Mouse (Mus musculus) thymus, postnatal 36 days (tissue): ENCODE results near the gene Kbtbd12.
A peak's percentile ranks its signal among the peaks of the same experiment; 100 is the strongest.

Experiments used
- DNase-seq, 2 experiments: peaks; one replicate each; pipeline ENCODE4 v3.0.0; 2022; ENCODE audit warnings: mixed read lengths in 2 of 2

Gene Kbtbd12

DNA sequence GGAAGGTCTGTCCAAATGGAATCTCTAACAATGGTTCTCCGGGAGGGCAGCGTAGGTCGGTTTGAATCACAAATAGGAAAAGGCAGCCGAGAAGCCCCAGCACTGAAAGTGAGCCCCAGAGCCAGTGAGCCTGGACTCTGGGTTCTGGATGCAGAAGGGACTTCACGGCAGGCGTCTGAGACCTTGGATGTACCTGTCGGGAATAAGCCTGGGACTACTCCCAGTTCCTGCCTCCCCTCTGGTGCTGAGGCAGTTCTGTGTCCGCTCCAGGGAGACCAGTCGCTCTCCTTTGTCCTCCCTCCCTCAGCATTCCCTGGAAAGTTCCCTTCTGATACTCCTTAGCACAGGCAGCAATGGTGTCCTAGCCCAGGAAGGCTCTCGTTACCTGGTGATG is 92.4 kb downstream of the Kbtbd12 start:
- DNase-seq = no peak

DNA sequence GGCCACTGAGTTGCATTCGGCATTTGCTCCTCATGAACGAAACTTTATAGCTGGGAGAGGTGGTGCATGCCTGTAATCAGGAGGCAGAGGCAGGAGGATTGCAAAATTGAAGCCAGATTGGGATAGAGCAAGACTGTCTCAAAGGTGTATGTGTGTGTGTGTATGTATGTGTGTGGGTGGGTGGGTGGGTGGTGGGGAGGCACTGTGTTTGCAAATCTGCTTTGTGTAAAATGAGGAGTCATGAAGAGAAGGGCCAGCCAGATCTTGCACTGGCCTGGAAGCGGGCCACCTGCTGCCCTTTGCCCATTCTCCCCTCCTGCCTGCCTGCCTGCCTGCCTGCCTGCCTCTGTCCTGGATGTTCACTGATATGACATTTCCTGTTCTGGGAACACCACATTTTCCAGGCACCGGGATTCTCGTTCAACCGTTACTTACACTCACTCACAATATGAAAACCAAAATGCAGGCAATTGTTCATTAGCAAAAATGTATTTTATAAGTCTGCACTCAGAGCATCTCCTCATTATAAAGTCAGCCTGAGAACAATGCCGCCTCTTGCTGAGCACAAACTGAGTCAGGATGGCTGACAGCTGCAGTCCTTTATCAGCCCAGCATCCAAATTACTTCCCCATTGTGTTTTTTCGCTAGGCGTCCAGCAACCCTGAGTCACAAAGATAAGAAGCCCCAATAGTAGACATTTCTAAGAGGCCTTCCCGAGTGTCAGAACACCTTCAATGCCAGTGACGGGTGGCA is 92.9 kb downstream of the Kbtbd12 start:
- DNase-seq = no peak

DNA sequence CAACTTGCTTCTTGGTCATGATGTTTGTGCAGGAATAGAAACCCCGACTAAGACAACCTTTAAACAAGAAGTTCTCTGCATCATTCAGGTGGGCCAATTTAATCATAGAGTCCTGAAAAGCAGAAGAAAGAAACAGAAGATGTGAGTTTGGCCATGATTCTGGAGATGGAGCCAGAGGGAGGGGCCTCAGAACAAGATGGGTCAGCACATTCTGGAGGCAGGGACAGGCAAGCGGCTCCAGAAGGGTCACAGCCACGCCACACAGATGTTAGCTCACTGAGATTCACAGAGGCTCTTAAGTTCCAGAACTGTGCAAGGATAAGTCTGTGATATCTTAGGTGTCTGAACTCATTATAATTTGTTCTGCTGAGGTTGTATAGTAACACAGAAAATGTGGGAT is 93.5 kb downstream of the Kbtbd12 start:
- no peak for DNase-seq

GRCm38 (mm10) chr6:88540093-88540755 is 97.5 kb downstream of the Kbtbd12 start:
- DNase-seq = no peak

- no peak for DNase-seq
Measured at GRCm38 (mm10) chr6:88530306-88530705, 107.4 kb downstream of the Kbtbd12 start.

- DNase-seq = no peak
Measured at GRCm38 (mm10) chr6:88524056-88524455, 113.7 kb downstream of the Kbtbd12 start.

- DNase-seq = no peak
Measured at GRCm38 (mm10) chr6:88523451-88523850, 114.3 kb downstream of the Kbtbd12 start.

DNA sequence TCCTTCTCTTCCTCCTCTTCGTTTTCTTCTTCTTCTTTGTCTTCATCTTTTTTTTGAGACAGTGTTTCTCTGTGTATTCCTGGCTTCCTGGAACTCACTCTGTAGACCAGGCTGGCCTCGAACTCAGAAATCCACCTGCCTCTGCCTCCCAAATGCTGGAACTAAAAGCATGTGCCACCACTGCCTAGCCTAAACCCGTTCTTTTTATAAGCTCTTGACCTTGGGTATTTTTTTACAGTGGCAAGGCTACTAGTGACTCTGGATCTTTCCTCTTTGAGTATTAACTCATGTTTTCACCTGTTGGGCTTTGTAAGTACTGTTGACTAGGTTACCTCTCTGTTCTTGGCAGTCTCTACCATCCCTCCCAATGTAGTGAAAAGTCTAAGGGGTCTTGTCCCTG is 114.7 kb downstream of the Kbtbd12 start:
- DNase-seq = no peak

GRCm38 (mm10) chr6:88522606-88523005 is 115.1 kb downstream of the Kbtbd12 start:
- DNase-seq = no peak

DNA sequence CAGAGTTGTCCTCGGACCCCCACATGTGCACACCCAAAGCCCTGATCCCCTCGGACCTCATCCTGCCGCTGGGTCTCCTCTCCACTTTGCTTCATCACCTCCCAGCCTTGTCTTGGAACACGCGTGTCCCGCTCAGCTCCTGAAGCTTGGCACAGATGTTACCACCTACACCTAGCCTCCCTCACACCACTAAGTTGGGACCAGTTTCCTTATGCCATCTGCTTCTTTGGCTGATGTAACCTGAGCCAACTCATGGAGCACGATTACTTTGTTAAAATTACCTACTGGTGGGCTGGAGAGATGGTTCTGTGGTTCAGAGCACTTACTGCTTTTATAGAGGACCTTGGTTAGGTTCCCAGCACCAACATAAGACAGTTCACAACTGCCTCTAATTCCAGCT is 115.9 kb downstream of the Kbtbd12 start:
- DNase-seq = no peak

GRCm38 (mm10) chr6:88518404-88519263 is 119.1 kb downstream of the Kbtbd12 start, which contains the start of gene Sec61a1:
TSS of gene Sec61a1 (minus strand) at chr6:88518905.
- DNase-seq = peak; percentile 91 to 96

DNA sequence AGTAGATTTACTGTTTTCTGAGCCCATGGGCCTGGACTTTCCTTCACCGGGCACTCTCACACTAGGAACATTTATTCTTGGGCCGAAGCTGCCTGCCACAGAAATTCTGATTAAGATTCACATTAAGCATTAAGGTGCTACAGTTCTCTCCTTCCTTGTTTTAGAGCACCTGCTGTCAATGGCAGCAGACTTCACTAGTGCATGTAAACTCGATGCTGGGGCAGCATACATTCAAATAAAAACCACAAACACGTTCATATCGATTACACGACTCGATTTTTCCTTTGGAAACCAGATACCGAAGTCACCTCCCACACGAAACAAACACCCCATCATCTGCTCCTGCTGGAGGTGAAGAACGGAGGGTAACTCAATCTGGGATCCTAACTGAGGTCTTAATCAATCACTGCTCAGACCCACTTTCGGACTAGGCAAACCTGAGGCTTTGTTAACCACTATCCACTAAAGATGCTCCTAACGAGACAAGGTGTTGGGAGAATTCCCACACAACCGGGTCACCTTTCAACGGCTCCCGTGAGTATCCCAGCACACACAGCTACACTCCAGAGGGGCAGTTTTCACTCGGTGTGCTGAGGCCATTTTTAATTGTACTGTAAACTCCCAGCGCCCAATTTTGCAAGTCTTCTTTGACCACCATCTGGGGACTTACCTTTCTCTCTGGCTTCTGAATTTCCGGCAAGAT is 119.9 kb downstream of the Kbtbd12 start:
- no peak for DNase-seq

DNA sequence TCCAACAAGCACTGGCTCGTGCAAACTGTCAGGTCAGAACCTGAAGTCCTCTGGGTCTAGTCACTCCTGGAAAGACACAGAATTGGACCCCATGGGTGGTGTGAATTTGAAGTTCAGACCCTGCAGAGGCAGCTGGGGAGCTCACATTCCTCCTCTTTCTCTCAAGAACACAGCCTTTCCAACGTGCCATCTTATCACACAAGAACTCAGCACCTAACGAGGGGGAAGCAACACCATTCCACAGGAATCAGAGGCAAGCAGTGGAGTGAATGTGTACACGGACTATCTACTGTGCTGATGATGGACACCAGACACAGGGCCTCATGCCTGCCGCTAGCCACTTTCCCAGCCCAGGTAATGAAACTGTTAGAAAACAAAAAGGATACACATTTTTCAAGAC is 121.1 kb downstream of the Kbtbd12 start:
- no peak for DNase-seq

DNA sequence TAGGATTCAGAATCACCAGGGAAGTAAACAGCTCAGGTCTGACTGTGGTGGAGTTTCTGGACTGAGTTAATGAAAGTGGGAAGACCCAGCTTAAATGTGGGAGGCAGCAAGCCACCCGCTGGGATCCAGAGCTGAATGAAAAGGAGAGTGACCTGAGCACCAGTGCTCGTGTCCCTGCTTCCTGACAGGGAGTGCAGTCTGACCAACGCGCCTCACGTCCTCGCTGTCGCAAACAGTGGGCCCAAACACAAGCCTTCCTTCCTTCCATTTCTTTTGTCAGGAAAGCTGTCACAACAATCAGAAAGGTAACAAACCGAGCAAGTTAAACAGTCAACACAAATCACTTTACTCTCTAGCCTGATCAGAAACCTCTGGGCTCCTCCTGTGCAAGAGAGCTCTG is 121.8 kb downstream of the Kbtbd12 start:
- no peak for DNase-seq

DNA sequence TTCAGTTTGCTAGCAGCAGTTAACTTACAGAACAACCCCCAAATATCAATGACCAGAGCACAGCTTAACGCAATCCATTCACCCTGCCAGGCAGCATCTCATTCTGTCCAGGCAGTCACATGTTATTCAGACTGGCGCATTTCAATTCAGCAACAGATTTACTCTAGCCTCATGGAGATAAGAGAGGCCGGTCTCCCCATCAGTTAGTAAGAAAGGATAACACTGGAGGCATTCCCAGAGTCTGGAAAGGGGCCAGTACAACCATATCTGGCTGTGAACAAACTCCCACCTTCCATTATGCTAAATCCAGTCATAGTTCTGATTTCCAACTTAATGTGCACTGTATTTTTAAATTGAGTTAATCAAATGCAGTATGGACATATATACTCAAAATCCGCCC is 123.2 kb downstream of the Kbtbd12 start:
- DNase-seq = no peak

- DNase-seq = no peak
Measured at GRCm38 (mm10) chr6:88513984-88514383, 123.8 kb downstream of the Kbtbd12 start.

- DNase-seq = no peak
Measured at GRCm38 (mm10) chr6:88503044-88503443, 134.7 kb downstream of the Kbtbd12 start.

DNA sequence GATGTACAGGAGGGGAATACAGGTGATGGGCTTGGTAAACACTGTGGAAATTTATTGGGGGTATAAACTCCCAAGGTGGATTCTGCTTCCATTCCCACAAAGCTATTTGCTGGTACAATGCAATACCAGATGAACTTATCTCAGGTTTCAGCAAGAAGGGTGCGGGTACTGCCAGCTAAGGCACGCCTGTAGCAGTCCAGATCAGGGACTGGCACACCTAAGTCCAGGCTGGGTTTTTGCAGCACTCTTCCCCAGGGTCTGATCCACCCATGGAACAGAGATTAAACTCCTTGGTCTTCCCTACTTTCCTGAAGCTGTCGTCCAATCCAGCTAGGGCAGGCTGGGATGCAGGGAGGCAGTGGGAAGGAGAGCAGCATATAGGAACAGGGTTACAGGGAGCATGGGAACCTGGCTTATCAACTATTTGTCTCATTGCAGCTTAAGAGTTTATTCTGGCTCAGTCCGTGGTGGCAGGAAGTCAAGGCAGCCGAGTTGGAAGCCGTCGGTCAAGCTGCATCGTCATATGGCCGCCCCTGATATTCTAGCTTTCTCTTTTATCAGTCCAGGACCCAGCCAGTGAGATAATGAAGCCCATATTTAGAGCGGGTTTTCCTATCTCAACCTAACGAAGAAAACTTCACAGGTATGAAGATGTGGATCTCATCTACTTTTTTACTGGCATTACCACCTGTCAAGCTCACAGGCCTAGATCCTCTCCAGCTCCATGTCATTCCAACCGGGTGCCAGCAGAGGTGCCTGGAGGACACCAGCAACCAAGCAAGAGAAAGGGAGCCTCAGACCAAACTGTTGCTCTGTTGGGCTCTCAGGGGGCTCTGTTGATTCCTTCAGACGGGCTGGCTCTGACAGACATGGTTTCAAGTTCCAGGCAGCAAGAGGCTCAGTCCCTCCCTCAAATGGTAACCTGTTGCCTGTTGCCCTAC is 135.4 kb downstream of the Kbtbd12 start:
- DNase-seq = no peak

GRCm38 (mm10) chr6:88500405-88500767 is 137.4 kb downstream of the Kbtbd12 start:
- no peak for DNase-seq

DNA sequence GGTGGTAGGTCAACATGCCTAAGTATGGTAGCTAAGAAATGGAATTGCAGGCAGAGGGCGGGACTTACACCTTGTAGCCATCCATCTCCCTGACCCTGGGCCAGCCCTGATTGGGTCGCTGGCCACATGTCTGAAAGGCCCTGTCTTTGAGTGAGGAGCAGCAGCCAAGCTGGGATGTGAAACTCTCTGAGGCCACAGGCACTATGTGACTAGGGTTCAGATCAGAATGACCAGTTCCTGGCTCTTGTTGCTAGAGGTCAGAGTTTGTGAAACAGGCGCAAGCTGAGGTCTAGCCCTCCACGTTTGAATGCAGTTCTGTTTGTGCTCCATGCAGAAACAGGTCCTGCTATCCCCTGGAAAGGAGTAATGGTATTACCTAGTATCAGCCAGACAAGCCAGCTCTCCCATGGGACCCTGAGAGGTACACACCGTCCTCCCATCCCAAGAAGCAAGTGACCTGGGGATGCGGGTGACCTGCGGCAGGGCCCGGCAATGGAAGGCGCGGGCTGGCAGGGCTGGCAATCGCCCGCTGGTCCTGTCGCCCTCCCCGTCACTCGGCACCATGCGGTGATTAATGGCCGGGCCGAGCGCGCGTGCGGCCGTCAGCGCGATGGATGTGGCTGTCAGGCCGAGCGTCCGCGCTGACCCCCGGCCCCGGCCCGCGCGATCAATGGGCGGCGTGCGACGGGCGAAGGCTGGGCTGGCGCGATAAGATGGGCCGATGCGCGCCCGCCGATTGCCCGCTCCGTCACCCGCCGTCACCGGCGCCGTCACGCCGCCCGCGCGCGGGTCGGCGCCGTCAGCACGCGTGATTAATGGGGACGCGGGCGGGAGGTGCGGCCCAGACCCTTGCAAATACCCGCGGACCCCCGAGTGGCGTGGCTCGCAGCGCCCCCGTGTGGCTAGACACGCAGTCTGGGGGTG is 138.0 kb downstream of the Kbtbd12 start:
- DNase-seq = peak; percentile 40 to 46
